Mouse (Mus musculus): ENCODE data around the gene Prex1.

Gene Prex1

GRCm38 (mm10) chr2:166632571-166633361 lies 80.9 kb downstream of the Prex1 start:
- peak; percentile 75 for DNase-seq

- no peak for DNase-seq
Measured at GRCm38 (mm10) chr2:166631621-166632171, 81.9 kb downstream of the Prex1 start.

GRCm38 (mm10) chr2:166631189-166631588 lies 82.4 kb downstream of the Prex1 start:
- no peak for DNase-seq

GRCm38 (mm10) chr2:166629941-166630674 lies 83.5 kb downstream of the Prex1 start:
- DNase-seq, result no peak

- no peak for DNase-seq
Measured at GRCm38 (mm10) chr2:166627578-166627977, 86.1 kb downstream of the Prex1 start.

GRCm38 (mm10) chr2:166625219-166625618 lies 88.4 kb downstream of the Prex1 start:
- no peak for DNase-seq

GRCm38 (mm10) chr2:166623081-166623567 lies 90.5 kb downstream of the Prex1 start:
- DNase-seq, result peak; percentile 66

- DNase-seq, result no peak
Measured at GRCm38 (mm10) chr2:166622590-166622989, 91.0 kb downstream of the Prex1 start.

- no peak for DNase-seq
Measured at GRCm38 (mm10) chr2:166622079-166622478, 91.6 kb downstream of the Prex1 start.

- DNase-seq, result no peak
Measured at GRCm38 (mm10) chr2:166620529-166621466, 92.8 kb downstream of the Prex1 start.

GRCm38 (mm10) chr2:166619906-166620490 lies 93.6 kb downstream of the Prex1 start:
- DNase-seq, result no peak

- no peak for DNase-seq
Measured at GRCm38 (mm10) chr2:166619270-166619669, 94.4 kb downstream of the Prex1 start.

- DNase-seq, result no peak
Measured at GRCm38 (mm10) chr2:166617706-166618105, 95.9 kb downstream of the Prex1 start.

GRCm38 (mm10) chr2:166615338-166616075 lies 98.1 kb downstream of the Prex1 start:
- DNase-seq, result no peak

GRCm38 (mm10) chr2:166610271-166610670 lies 103.4 kb downstream of the Prex1 start:
- no peak for DNase-seq

GRCm38 (mm10) chr2:166608509-166608908 lies 105.1 kb downstream of the Prex1 start:
- peak; percentile 28 for DNase-seq

GRCm38 (mm10) chr2:166606481-166607245 lies 107.0 kb downstream of the Prex1 start:
- no peak for DNase-seq

- no peak for DNase-seq
Measured at GRCm38 (mm10) chr2:166606053-166606452, 107.6 kb downstream of the Prex1 start.

GRCm38 (mm10) chr2:166605164-166605831 lies 108.3 kb downstream of the Prex1 start:
- no peak for DNase-seq

- no peak for DNase-seq
Measured at GRCm38 (mm10) chr2:166602948-166603347, 110.7 kb downstream of the Prex1 start.
